Comparison of ENCODE assay signal across 7 mouse cellular contexts in the genomic region with DNA sequence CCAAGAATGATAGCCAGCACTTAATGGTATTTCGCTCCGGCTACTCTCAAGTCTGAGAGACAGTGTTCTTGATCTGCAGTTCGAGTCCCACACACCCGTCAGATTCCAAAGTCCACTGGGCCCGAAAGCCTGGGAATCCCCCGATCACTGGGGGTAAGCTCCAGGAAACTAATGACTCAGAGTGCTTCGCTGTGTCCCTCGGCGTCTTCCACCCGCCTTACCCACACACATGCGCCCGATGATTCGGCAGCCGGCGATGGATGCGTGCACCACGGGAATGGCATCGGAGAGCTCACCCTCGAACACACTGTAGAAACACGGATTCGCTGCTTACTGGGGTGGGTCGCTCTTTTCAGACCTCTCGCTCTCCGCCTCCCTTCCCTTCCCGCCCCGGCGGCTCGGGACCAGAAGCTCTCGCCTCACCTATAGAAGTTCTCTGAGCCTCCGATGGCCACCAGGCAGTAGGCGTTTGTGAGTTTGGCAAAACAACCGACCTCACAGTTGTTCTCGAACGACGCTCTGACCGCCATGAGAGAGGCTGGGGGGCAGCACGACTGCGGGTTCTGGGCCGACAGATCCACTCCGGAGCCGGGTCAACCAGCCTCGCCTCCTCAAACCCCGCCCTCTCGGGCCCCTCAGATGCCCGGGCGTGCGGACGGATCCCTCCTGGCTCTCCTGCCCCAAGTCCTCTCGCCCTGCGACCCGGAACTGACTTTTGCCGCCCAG. TPM values are rescaled to one million over a fixed set of nuclear protein-coding genes. Genes with fewer than 3 reads are reported as not detected.
DNase-seq lines count a peak whose midpoint lies in the region; ATAC-seq and TF ChIP-seq lines count a peak whose summit lies in the region.

No protein-coding gene starts in this region.

- no peak for TF ChIP-seq POLR2A in bone marrow macrophage, adult 2 months (IDR thresholded peaks at IDR 0.05; ENCODE audit: borderline replicate concordance, low read depth, low read length)
- TF ChIP-seq POLR2A in limb, embryonic 14.5 days (IDR thresholded peaks at IDR 0.05; ENCODE audit: borderline replicate concordance, extremely low read depth, insufficient read depth, insufficient read length), result no peak

- H3K9ac ChIP-seq in limb, embryonic 14.5 days (ENCODE audit: low read depth, low read length, severe bottlenecking), result peak overlapping the region; percentile 74
- peak overlapping the region; percentile 46 for H3K9ac ChIP-seq in neural tube, embryonic 14.5 days (replicated peaks; ENCODE audit: low read depth, low read length)

- no peaks in the 10 kb centered on the region for H3K9me3 ChIP-seq in limb, embryonic 14.5 days (ENCODE audit: control insufficient read depth, low read length)
- no peaks in the 10 kb centered on the region for H3K9me3 ChIP-seq in neural tube, embryonic 14.5 days (ENCODE audit: control insufficient read depth, low read length)

- peak overlapping the region; percentile 83 for H3K4me2 ChIP-seq in limb, embryonic 14.5 days (replicated peaks; ENCODE audit: low read depth, low read length, severe bottlenecking)
- H3K4me2 ChIP-seq in neural tube, embryonic 14.5 days (ENCODE audit: low read depth, low read length), result peak overlapping the region; percentile 93

- peak overlapping the region; percentile 68 for H3K27ac ChIP-seq in bone marrow macrophage, adult 2 months (ENCODE audit: insufficient read depth, low read depth, low read length)
- H3K27ac ChIP-seq in limb, embryonic 14.5 days (replicated peaks; ENCODE audit: low read depth, low read length), result peak overlapping the region; percentile 50
- H3K27ac ChIP-seq in neural tube, embryonic 14.5 days (ENCODE audit: low read depth, low read length), result peak overlapping the region; percentile 61

- peak overlapping the region; percentile 85 for H3K4me3 ChIP-seq in bone marrow macrophage, adult 2 months (ENCODE audit: insufficient read depth, low read length)
- peak overlapping the region; percentile 76 for H3K4me3 ChIP-seq in limb, embryonic 14.5 days (replicated peaks; ENCODE audit: low read length)
- peak overlapping the region; percentile 79 for H3K4me3 ChIP-seq in neural tube, embryonic 14.5 days (ENCODE audit: low read depth, low read length)

- peak; percentile 17 for ATAC-seq in granulocyte monocyte progenitor cell, adult 5-6 weeks (replicated peaks; ENCODE audit: poor library complexity, severe bottlenecking)
- no peak for ATAC-seq in limb, embryonic 14.5 days (ENCODE audit: low FRiP score, low read depth)
- ATAC-seq in neural tube, embryonic 14.5 days (ENCODE audit: low read depth), result peak; percentile 7; the same call in 1 of the 2 replicates

- H3K27me3 ChIP-seq in limb, embryonic 14.5 days (ENCODE audit: control insufficient read depth, insufficient read depth, low read length), result no peaks in the 10 kb centered on the region
- no peaks in the 10 kb centered on the region for H3K27me3 ChIP-seq in neural tube, embryonic 14.5 days (ENCODE audit: control insufficient read depth, insufficient read depth, low read length)

- WGBS in limb, embryonic 14.5 days, result 2% methylated on average over 45 of the region's 52 CpGs
- WGBS in neural tube, embryonic 14.5 days, result 2% methylated on average over 51 of the region's 52 CpGs

- TF ChIP-seq CTCF in bone marrow macrophage, adult 2 months (IDR thresholded peaks at IDR 0.05; ENCODE audit: low read depth, low read length), result no peak

- DNase-seq in spleen, postnatal 10 days (ENCODE audit: low spot score in 2 of 2), result peak; percentile 51 to 73
- DNase-seq in spleen, adult 18-20 months, result no peak
- DNase-seq in limb, embryonic 14.5 days (ENCODE audit: low spot score), result no peak
- no peak for DNase-seq in urinary bladder, postnatal 10 days (ENCODE audit: low spot score)

- H3K4me1 ChIP-seq in bone marrow macrophage, adult 2 months (ENCODE audit: control insufficient read depth, insufficient read depth, low read length), result peaks cover 10% of the 10 kb centered on the region
- H3K4me1 ChIP-seq in limb, embryonic 14.5 days (ENCODE audit: control insufficient read depth, insufficient read depth, low read length), result peaks cover 13% of the 10 kb centered on the region
- peaks cover 13% of the 10 kb centered on the region for H3K4me1 ChIP-seq in neural tube, embryonic 14.5 days (ENCODE audit: control insufficient read depth, insufficient read depth, low read length)

- H3K36me3 ChIP-seq in limb, embryonic 14.5 days (ENCODE audit: control insufficient read depth, insufficient read depth, low read length), result peaks cover 32% of the 10 kb centered on the region
- peaks cover 15% of the 10 kb centered on the region for H3K36me3 ChIP-seq in neural tube, embryonic 14.5 days (ENCODE audit: control insufficient read depth, insufficient read depth, low read length)

RNA-seq across cellular contexts. Expression of a gene that starts 0.7 kb away (rescaled TPM):
- polyA plus RNA-seq in bone marrow macrophage, adult 2 months (2012; ENCODE audit: insufficient read depth, insufficient read length, missing spikeins), result 89.5 and 91.7 TPM in 2 replicates
- 181 and 258 TPM in 2 replicates for total RNA-seq in granulocyte monocyte progenitor cell, adult 5-6 weeks (2014; fragmentation: Nextera tagmentation)
- total RNA-seq in granulocyte monocyte progenitor cell, adult 5-6 weeks (2017), result 64.0 and 142 TPM in 2 replicates
- 95.8 and 98.7 TPM in 2 replicates for polyA plus RNA-seq in limb, embryonic 14.5 days (2012; rRNA removed)
- 170 and 174 TPM in 2 replicates for polyA plus RNA-seq in limb, embryonic 14.5 days (2014; fragmentation: Nextera tagmentation; extraction: Ambion mirVana)
- 133 and 153 TPM in 2 replicates for polyA plus RNA-seq in neural tube, embryonic 14.5 days (2014; fragmentation: Nextera tagmentation; extraction: Ambion mirVana)

RNA-seq across cellular contexts. Expression of a gene that starts 6.8 kb away (rescaled TPM):
- polyA plus RNA-seq in bone marrow macrophage, adult 2 months (2012; ENCODE audit: insufficient read depth, insufficient read length, missing spikeins), result 44.7 and 46.1 TPM in 2 replicates
- 16.6 and 25.7 TPM in 2 replicates for total RNA-seq in granulocyte monocyte progenitor cell, adult 5-6 weeks (2014; fragmentation: Nextera tagmentation)
- total RNA-seq in granulocyte monocyte progenitor cell, adult 5-6 weeks (2017), result 10.1 and 11.5 TPM in 2 replicates
- polyA plus RNA-seq in limb, embryonic 14.5 days (2012; rRNA removed), result 20.6 and 22.2 TPM in 2 replicates
- 12.1 and 14.1 TPM in 2 replicates for polyA plus RNA-seq in limb, embryonic 14.5 days (2014; fragmentation: Nextera tagmentation; extraction: Ambion mirVana)
- 25.1 and 33.5 TPM in 2 replicates for polyA plus RNA-seq in neural tube, embryonic 14.5 days (2014; fragmentation: Nextera tagmentation; extraction: Ambion mirVana)

RNA-seq across cellular contexts. Expression of a gene that starts 8.6 kb away (rescaled TPM):
- not detected in 2 replicates for polyA plus RNA-seq in bone marrow macrophage, adult 2 months (2012; ENCODE audit: insufficient read depth, insufficient read length, missing spikeins)
- not detected in 2 replicates for total RNA-seq in granulocyte monocyte progenitor cell, adult 5-6 weeks (2014; fragmentation: Nextera tagmentation)
- total RNA-seq in granulocyte monocyte progenitor cell, adult 5-6 weeks (2017), result not detected in 2 replicates
- polyA plus RNA-seq in limb, embryonic 14.5 days (2012; rRNA removed), result 1.5 and 2.0 TPM in 2 replicates
- polyA plus RNA-seq in limb, embryonic 14.5 days (2014; fragmentation: Nextera tagmentation; extraction: Ambion mirVana), result 1.4 and 2.1 TPM in 2 replicates
- 0.25 and 0.28 TPM in 2 replicates for polyA plus RNA-seq in neural tube, embryonic 14.5 days (2014; fragmentation: Nextera tagmentation; extraction: Ambion mirVana)

RNA-seq across cellular contexts. Expression of a gene that starts 50.9 kb away (rescaled TPM):
- polyA plus RNA-seq in bone marrow macrophage, adult 2 months (2012; ENCODE audit: insufficient read depth, insufficient read length, missing spikeins), result not detected in 2 replicates
- not detected in 2 replicates for total RNA-seq in granulocyte monocyte progenitor cell, adult 5-6 weeks (2014; fragmentation: Nextera tagmentation)
- total RNA-seq in granulocyte monocyte progenitor cell, adult 5-6 weeks (2017), result not detected in 2 replicates
- polyA plus RNA-seq in limb, embryonic 14.5 days (2012; rRNA removed), result 0.30 and 0.44 TPM in 2 replicates
- polyA plus RNA-seq in limb, embryonic 14.5 days (2014; fragmentation: Nextera tagmentation; extraction: Ambion mirVana), result 0.04 and 0.07 TPM in 2 replicates
- 18.5 and 20.0 TPM in 2 replicates for polyA plus RNA-seq in neural tube, embryonic 14.5 days (2014; fragmentation: Nextera tagmentation; extraction: Ambion mirVana)

Comparison
In these comparisons a context has a peak if more than half of its experiments do, and no peak if none do; other contexts are left out.
1. DNase-seq: peak in spleen, postnatal 10 days (2 of 2); none in spleen, adult 18-20 months (0 of 2), limb, embryonic 14.5 days (single experiment) and urinary bladder, postnatal 10 days (single experiment).
2. Peak in every context shown above with its lines, with median percentiles within 50 percentile points of each other: H3K27ac ChIP-seq and H3K4me3 ChIP-seq.